Mouse (Mus musculus) neural tube, embryonic 10.5 days (tissue): ENCODE measurements around the gene Arhgef26.

Experiments used
- DNase-seq: peaks from one replicate; pipeline ENCODE4 v3.0.0-alpha.2; 2017; ENCODE audit warnings: low spot score; ENCODE audit errors: extremely low spot score

Arhgef26 gene

GRCm38 (mm10) chr3:62338044-62338443, at the start of gene Arhgef26:
Gene Arhgef26, plus strand, starts transcription at chr3:62338344.
- DNase-seq, result no peak

- no peak for DNase-seq
Measured at GRCm38 (mm10) chr3:62310493-62310892, 27.7 kb upstream of the Arhgef26 start.

GRCm38 (mm10) chr3:62311224-62311623, 26.9 kb upstream of the Arhgef26 start:
- DNase-seq, result no peak

GRCm38 (mm10) chr3:62324708-62325107, 13.4 kb upstream of the Arhgef26 start:
- DNase-seq, result no peak

DNA sequence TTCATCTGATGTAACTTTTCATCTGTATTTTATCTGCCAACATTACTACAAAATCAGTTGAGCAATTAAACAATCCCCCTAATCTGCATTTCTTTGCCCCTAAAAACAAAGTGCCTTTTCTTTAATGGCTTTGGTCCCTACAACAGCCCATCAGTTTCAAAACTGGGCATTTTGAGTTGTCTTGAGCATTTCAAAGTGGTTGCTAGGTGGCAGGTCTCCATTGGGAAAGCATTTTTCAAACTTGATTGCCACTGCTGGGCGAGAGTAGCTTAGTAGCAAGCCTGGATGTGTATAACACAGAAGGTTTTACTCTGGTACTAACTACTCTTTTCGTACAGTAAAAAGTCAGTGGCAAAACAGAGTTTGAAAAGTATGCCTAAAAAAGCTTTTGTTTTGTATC, 10.2 kb upstream of the Arhgef26 start:
- no peak for DNase-seq

GRCm38 (mm10) chr3:62338461-62338853, 313 bp downstream of the Arhgef26 start:
- DNase-seq, result no peak

GRCm38 (mm10) chr3:62338854-62339515, 841 bp downstream of the Arhgef26 start:
- peak; percentile 77 for DNase-seq

GRCm38 (mm10) chr3:62339516-62340051, 1.4 kb downstream of the Arhgef26 start:
- DNase-seq, result peak; percentile 73

DNA sequence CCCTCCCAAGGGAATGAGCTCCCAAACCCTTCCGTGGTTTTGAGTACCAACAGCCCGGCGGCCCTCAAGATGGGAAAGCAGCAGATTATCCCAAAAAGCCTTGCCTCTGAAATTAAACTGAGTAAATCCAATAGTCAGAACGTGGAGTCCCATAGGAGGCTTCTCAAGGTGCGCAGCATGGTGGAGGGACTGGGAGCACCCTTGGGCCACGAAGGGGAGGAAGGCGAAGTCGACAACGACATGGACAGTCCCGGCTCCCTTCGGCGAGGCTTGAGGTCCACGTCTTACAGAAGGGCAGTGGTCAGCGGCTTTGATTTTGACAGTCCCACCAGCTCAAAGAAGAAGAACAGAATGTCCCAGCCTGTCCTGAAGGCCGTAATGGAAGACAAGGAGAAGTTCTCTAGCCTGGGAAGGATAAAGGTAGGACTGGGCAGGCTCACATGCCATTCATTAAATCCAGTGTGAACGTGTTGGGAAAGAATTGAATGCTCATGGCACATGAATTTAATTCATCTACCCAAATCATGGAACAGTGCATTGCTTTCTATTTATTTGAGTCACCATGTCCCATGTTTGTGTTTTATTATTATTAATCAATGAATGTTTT, 2.1 kb downstream of the Arhgef26 start:
- DNase-seq, result no peak

GRCm38 (mm10) chr3:62340861-62341260, 2.7 kb downstream of the Arhgef26 start:
- no peak for DNase-seq

GRCm38 (mm10) chr3:62341496-62342205, 3.5 kb downstream of the Arhgef26 start:
- no peak for DNase-seq

DNA sequence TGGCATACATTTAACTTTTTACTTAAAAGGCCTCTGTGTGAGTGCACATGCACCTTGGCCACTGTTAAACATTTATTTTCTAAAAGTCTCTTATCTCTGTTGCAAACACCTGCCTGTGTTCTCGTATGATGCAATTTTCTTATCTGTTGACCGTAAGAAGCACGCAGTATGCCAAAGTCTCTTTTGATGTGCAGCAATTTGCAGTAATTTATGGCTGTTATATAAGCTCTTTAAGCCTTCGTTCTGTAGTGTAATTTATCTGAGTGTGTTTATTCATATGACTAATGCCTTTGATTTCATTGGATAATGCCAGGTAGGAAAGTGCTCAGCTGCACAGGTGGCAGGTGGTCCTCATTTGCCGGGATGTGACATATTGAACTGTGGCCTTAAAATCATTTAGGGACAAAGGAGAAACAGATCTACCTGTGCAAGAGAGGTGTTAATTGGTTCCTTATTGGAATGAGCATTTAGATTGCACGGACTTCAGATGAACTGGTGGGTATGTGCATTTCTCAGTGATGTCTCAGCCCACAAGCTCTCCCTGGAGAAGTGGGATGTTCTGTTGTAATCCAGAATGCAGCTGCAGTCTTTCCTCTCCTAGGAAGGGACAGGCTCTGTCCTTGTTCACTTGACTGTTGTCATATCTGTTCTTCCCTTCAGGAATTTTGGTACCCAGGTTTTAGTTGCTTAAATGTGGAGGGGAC, 10.5 kb downstream of the Arhgef26 start:
- no peak for DNase-seq

GRCm38 (mm10) chr3:62349218-62349897, 11.2 kb downstream of the Arhgef26 start:
- DNase-seq, result no peak

GRCm38 (mm10) chr3:62352071-62352470, 13.9 kb downstream of the Arhgef26 start:
- DNase-seq, result no peak

GRCm38 (mm10) chr3:62352876-62353275, 14.7 kb downstream of the Arhgef26 start:
- no peak for DNase-seq

DNA sequence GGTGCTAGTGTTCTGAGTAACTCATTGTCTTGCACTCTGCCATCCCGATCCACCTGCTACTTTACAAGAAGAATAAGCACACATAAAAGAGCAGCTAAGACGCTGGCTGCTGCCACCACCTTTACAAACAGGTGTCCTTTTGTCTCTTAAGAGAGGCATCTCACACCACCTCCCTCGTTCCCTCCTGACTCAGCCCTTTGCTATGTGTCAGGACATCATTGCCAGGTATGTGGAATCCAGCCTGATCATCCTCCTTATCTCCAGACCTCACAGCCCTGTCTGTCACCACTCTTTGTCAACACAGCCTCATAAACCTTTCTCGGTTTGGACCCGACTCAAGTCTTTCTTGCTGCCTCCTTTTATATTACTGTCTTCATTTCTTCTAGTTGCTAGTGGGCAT, 29.7 kb downstream of the Arhgef26 start:
- DNase-seq, result no peak

GRCm38 (mm10) chr3:62372841-62373240, 34.7 kb downstream of the Arhgef26 start:
- no peak for DNase-seq

DNA sequence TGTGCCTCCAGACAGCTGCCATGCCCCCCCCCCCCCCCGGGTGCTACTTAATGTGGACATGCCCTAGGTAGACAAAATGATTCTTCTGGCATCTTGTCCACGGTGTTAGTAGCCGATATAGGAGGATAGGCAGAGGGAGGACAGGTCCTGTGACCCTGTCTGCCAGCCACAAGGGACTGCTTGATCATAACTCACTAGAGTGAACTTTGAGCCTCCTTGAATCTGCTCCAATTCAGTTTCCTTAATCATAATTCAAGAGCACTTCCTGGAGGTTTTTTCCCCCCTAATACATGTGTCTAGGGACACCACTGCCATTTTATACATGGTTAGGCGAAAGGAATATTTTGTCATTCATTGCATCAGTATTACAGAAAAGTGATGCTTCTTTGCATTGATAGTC, 36.2 kb downstream of the Arhgef26 start:
- no peak for DNase-seq

DNA sequence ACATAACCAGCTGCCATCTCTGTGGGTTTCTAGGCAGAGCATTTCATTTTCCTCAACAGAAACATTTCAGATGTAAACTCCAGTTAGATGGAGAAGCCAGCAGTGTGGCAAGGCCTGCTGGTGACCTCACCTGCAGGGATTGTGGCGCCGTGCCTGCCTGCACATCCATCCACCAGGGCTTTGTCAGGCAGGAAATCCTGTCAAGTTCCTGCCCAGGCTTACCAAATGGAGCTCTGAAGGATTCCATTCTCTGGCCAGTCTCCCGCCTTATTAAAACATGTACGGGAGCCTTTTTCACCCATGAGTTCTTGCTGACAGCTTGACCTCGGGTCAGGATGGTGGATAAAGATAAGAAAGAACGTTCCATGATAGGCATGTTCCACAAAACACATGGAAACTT, 36.7 kb downstream of the Arhgef26 start:
- DNase-seq, result no peak

- DNase-seq, result no peak
Measured at GRCm38 (mm10) chr3:62376719-62377118, 38.6 kb downstream of the Arhgef26 start.

GRCm38 (mm10) chr3:62379946-62380345, 41.8 kb downstream of the Arhgef26 start:
- no peak for DNase-seq
